Mouse (Mus musculus): Measurements from ENCODE around the gene Wfdc3.

Gene Wfdc3

GRCm38 (mm10) chr2:164773989-164774364 lies 28.2 kb upstream of the Wfdc3 start:
- no peak for DNase-seq

GRCm38 (mm10) chr2:164773229-164773988 lies 27.7 kb upstream of the Wfdc3 start:
- DNase-seq = no peak

GRCm38 (mm10) chr2:164771123-164771522 lies 25.4 kb upstream of the Wfdc3 start:
- no peak for DNase-seq

- no peak for DNase-seq
These were observed 24.5 kb upstream of the Wfdc3 start for GRCm38 (mm10) chr2:164770279-164770678.

- peak; percentile 97 for DNase-seq
These were observed 23.7 kb upstream of the Wfdc3 start, which contains the start of gene Ube2c for GRCm38 (mm10) chr2:164769258-164770037. Ube2c (plus strand) TSS chr2:164769898.

GRCm38 (mm10) chr2:164767812-164768540 lies 22.2 kb upstream of the Wfdc3 start:
- DNase-seq = no peak

GRCm38 (mm10) chr2:164765841-164766240 lies 20.1 kb upstream of the Wfdc3 start:
- no peak for DNase-seq

- no peak for DNase-seq
These were observed 16.9 kb upstream of the Wfdc3 start for GRCm38 (mm10) chr2:164762593-164762992.

GRCm38 (mm10) chr2:164761971-164762370 lies 16.2 kb upstream of the Wfdc3 start:
- DNase-seq = no peak

- DNase-seq = no peak
These were observed 15.8 kb upstream of the Wfdc3 start for GRCm38 (mm10) chr2:164761502-164761901.

- no peak for DNase-seq
These were observed 14.5 kb upstream of the Wfdc3 start for GRCm38 (mm10) chr2:164760059-164760833.

- no peak for DNase-seq
These were observed 13.0 kb upstream of the Wfdc3 start for GRCm38 (mm10) chr2:164758692-164759091.

- no peak for DNase-seq
These were observed 12.1 kb upstream of the Wfdc3 start for GRCm38 (mm10) chr2:164757841-164758240.

GRCm38 (mm10) chr2:164754800-164755199 lies 9.1 kb upstream of the Wfdc3 start:
- no peak for DNase-seq

GRCm38 (mm10) chr2:164754105-164754504 lies 8.4 kb upstream of the Wfdc3 start:
- DNase-seq = no peak

- no peak for DNase-seq
These were observed 6.7 kb upstream of the Wfdc3 start for GRCm38 (mm10) chr2:164752454-164752853.

- no peak for DNase-seq
These were observed 3.3 kb upstream of the Wfdc3 start for GRCm38 (mm10) chr2:164748991-164749390.

- DNase-seq = no peak
These were observed 2.5 kb upstream of the Wfdc3 start for GRCm38 (mm10) chr2:164748191-164748590.

- DNase-seq = no peak
These were observed 962 bp upstream of the Wfdc3 start for GRCm38 (mm10) chr2:164746693-164747092.

- DNase-seq = no peak
These were observed 744 bp downstream of the Wfdc3 start for GRCm38 (mm10) chr2:164744987-164745386.

GRCm38 (mm10) chr2:164739876-164740275 lies 5.9 kb downstream of the Wfdc3 start:
- DNase-seq = no peak

- DNase-seq = no peak
These were observed 8.2 kb downstream of the Wfdc3 start for GRCm38 (mm10) chr2:164737377-164738090.
